Mouse (Mus musculus) liver, embryonic 13.5 days (tissue): ENCODE data around the gene Tor1aip2. TPM values are rescaled to one million over a fixed set of nuclear protein-coding genes. Genes with fewer than 3 reads are reported as not detected.

Experiments
- ATAC-seq: fragments of 200-750 bp; cut with Nextera tagmentation; 2 replicates; pipeline ENCODE4 v1.8.0; 2017; ENCODE audit warnings: low read depth, mild to moderate bottlenecking, moderate number of reproducible peaks, moderate library complexity
- DNase-seq: peaks from one replicate; pipeline ENCODE4 v3.0.0; 2022
- H3K27ac ChIP-seq: fragments of 300-500 bp; sonication (generic); 2 replicates; pipeline ENCODE4 v1.5.1; 2015; ENCODE audit warnings: moderate library complexity, mild to moderate bottlenecking, inconsistent platforms
- H3K27me3 ChIP-seq: fragments of 300-500 bp; sonication (generic); 2 replicates; pipeline ENCODE4 v1.6.1; 2015; ENCODE audit warnings: mild to moderate bottlenecking, inconsistent platforms
- H3K36me3 ChIP-seq: fragments of 300-500 bp; sonication (generic); 2 replicates; pipeline ENCODE4 v1.6.1; 2015; ENCODE audit warnings: mild to moderate bottlenecking, inconsistent platforms
- H3K4me1 ChIP-seq: fragments of 300-500 bp; sonication (generic); replicated peaks from 2 replicates; pipeline ENCODE4 v1.6.1; 2015; ENCODE audit warnings: inconsistent platforms
- H3K4me2 ChIP-seq: fragments of 300-500 bp; sonication (generic); 2 replicates; pipeline ENCODE4 v1.6.1; 2015; ENCODE audit warnings: inconsistent platforms, mild to moderate bottlenecking, moderate library complexity
- H3K4me3 ChIP-seq: fragments of 300-500 bp; sonication (generic); replicated peaks from 2 replicates; pipeline ENCODE4 v1.5.1; 2015; ENCODE audit warnings: mild to moderate bottlenecking, inconsistent platforms
- H3K9ac ChIP-seq: fragments of 300-500 bp; sonication (generic); 2 replicates; pipeline ENCODE4 v1.6.1; 2015; ENCODE audit warnings: mild to moderate bottlenecking, inconsistent platforms
- H3K9me3 ChIP-seq: fragments of 300-500 bp; sonication (generic); replicated peaks from 2 replicates; pipeline ENCODE4 v1.6.1; 2016; ENCODE audit warnings: inconsistent platforms
- WGBS: fragments of 180-500 bp; shearing (Covaris S2); methylation state at CpG from one replicate; pipeline ENCODE4 v1.1.7; 2015; ENCODE audit not compliant: insufficient replicate concordance; 5-methylcytosine and 5-hydroxymethylcytosine counted together
- polyA plus RNA-seq: library from polyadenylated mRNA; unstranded; fragments of >200 nt; fragmentation: Nextera tagmentation; extraction: Ambion mirVana; gene quantifications from 2 replicates; pipeline ENCODE4 v1.2.1, GENCODE M21; 2015

Gene Tor1aip2
- 47.9 and 58.5 TPM in 2 replicates for polyA plus RNA-seq

DNA sequence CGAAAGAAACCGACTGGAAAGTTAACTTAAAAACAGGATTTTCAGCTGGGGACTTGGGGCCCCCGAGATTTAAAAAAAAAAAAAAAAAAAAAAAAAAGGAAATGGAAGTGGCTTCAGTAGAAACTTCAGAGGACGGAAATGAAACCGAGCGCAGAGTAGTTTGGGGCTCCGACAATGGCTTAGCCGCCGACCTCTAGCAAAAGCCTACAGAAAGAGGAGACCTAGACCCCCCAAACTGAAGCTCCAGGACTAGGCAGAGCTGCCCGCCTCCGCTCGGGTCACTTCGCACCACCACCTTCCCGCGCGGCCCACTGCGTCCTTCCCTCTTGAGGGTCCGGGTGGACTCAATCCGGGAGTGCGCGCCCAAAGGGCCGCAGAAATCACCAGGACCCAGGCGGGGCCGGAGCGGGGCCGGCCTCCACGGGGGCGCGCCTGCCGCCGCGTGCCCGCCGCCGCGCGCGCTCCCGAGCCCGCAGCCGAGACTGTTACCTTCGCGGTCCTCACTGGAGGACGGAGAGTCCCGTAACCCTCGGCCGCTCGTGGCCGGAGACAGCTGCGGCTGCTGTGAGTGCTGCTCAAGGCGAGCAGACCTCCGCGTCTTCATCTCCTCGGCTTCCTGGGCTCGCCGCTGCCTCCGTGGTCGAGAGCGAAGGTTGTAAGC lies at the start of gene Tor1aip2:
Gene Tor1aip2 (plus strand): TSS at position 135 of the 661 bp plus-strand sequence.
- Histone ChIP-seq H3K4me1 (peaks cover 40% of the 10 kb centered on the region), H3K27ac (peak within 1 kb of the TSS; percentile 100), H3K9me3 (no peaks in the 10 kb centered on the region), H3K4me2 (peak within 1 kb of the TSS; percentile 78), H3K9ac (peak within 1 kb of the TSS; percentile 98), H3K27me3 (no peaks in the 10 kb centered on the region), H3K4me3 (peak within 1 kb of the TSS; percentile 87), H3K36me3 (peaks cover 36% of the 10 kb centered on the region)
- DNase-seq (peak; percentile 84), ATAC-seq (peak; percentile 78)
- under 1% methylated on average over 59 of the region's 59 CpGs for WGBS

DNA sequence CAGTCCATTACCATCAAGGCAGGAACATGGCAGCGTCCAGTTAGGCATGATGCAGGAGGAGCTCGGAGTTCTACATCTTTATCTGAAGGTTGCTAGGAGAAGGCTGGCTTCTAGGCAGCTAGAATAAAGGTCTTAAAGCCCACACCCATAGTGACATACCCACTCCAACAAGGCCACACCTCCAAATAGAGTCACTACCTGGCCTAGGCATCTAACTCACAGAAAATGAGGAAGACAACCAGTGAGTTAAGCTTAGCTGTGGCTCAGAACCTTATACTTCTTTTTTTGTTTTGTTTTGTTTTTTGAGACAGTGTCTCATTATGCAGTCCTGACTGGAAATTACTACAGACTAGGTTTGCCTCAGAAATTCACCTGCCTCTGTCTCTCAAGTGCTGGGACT lies 47.6 kb upstream of the Tor1aip2 start:
- Histone ChIP-seq H3K9me3 (no peaks in the 10 kb centered on the region), H3K4me3 (no peak overlapping the region), H3K4me1 (peaks cover 6% of the 10 kb centered on the region), H3K9ac (no peak overlapping the region), H3K36me3 (no peaks in the 10 kb centered on the region), H3K4me2 (no peak overlapping the region), H3K27ac (no peak overlapping the region), H3K27me3 (no peaks in the 10 kb centered on the region)
- DNase-seq = no peak
- WGBS = 60% methylated on average over 2 of the region's 2 CpGs
- no peak for ATAC-seq

DNA sequence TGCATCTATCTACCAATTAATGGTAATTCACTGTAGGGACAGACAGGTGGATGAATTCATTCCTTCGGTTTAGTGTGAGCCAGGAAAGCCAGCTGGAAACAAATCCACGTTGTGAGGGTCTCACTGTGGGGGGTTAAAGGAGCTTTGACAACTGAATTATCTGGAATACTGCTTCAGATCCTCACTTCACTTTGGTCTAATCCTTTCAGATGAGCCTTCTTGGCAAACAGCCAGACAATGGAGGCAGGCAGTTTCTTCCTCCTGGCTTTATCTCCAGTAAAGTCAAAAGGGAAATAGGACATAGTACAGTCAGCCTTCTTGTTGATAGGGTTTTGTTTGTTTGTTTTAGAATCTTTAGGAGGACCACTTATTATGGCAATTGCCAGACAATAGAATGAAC lies 45.8 kb upstream of the Tor1aip2 start:
- H3K9me3 ChIP-seq = no peaks in the 10 kb centered on the region
- H3K4me1 ChIP-seq = no peaks in the 10 kb centered on the region
- H3K36me3 ChIP-seq = no peaks in the 10 kb centered on the region
- WGBS = 32% methylated on average over 2 of the region's 2 CpGs
- no peak overlapping the region for H3K27ac ChIP-seq
- DNase-seq = no peak
- no peaks in the 10 kb centered on the region for H3K27me3 ChIP-seq
- no peak overlapping the region for H3K9ac ChIP-seq
- ATAC-seq = no peak
- H3K4me3 ChIP-seq = no peak overlapping the region
- H3K4me2 ChIP-seq = no peak overlapping the region

DNA sequence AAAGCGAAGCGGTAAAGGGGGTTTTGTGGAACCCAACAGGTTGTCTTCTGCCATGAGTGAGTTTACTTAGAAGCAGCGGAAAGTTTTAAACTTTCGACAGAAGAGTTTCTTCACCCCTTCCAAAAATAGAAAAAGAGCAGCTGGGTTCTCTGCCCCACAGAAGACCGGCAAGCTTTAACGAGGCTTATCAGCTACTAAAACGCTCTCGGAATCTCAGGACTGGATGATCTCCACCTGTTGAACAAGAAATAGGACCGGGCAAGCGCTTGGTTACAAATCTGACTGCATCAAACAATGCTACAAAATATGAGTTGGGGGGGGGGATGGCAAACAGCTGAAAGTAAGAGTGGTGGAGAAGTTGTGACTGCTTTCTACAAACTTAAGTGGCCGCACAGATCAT lies 44.8 kb upstream of the Tor1aip2 start:
- H3K4me2 ChIP-seq = no peak overlapping the region
- ATAC-seq (no peak), DNase-seq (no peak)
- no peak overlapping the region for H3K27ac ChIP-seq
- no peak overlapping the region for H3K9ac ChIP-seq
- H3K36me3 ChIP-seq = no peaks in the 10 kb centered on the region
- no peak overlapping the region for H3K4me3 ChIP-seq
- H3K9me3 ChIP-seq = no peaks in the 10 kb centered on the region
- no peaks in the 10 kb centered on the region for H3K4me1 ChIP-seq
- no peaks in the 10 kb centered on the region for H3K27me3 ChIP-seq
- 66% methylated on average over 11 of the region's 11 CpGs for WGBS

DNA sequence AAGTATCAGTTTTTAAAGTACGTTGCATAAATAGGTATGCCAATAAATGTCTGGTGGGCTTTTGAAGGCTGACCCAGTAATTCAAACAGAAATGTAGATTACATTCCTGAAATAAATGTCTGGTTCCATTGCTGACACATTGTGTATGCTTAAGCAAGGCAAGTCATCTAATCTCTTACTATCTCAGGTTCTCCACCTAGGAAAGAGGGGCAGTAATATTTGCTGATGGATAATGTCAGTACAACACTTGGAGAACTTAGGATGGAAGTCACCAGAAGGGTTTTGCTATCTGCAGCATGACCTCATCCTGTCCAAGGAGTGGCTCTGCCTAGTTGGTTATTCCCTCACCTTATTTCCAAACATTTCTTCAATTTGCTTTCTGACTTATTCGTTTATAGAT lies 40.7 kb upstream of the Tor1aip2 start:
- Histone ChIP-seq H3K4me1 (no peaks in the 10 kb centered on the region), H3K4me3 (no peak overlapping the region), H3K36me3 (no peaks in the 10 kb centered on the region), H3K27me3 (no peaks in the 10 kb centered on the region), H3K9ac (no peak overlapping the region), H3K9me3 (no peaks in the 10 kb centered on the region), H3K27ac (no peak overlapping the region), H3K4me2 (no peak overlapping the region)
- DNase-seq (no peak), ATAC-seq (no peak)
- WGBS = 53% methylated on average over 2 of the region's 2 CpGs

DNA sequence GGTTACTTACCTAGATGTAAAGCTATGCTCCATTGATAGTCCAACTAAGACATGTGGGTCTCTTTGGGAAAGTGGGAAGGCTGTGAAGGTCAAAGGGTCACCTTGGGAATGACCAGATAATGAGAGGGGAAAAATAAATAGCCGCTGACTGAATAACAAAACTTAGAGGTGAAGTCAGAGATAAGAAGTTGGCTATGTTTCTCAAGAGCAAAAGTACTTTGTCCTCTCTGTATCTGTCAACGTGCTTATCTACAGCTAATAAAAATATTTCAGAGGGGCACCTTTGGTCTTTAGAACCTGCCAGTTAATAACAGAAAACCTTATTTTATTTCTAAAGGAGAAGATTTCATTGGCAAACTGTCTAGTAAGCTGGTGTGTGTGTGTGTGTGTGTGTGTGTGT lies 39.6 kb upstream of the Tor1aip2 start:
- H3K9ac ChIP-seq = no peak overlapping the region
- no peak overlapping the region for H3K4me3 ChIP-seq
- H3K36me3 ChIP-seq = no peaks in the 10 kb centered on the region
- no peak overlapping the region for H3K4me2 ChIP-seq
- 39% methylated on average over 2 of the region's 2 CpGs for WGBS
- ATAC-seq (no peak), DNase-seq (no peak)
- H3K9me3 ChIP-seq = no peaks in the 10 kb centered on the region
- H3K4me1 ChIP-seq = no peaks in the 10 kb centered on the region
- no peaks in the 10 kb centered on the region for H3K27me3 ChIP-seq
- H3K27ac ChIP-seq = no peak overlapping the region

DNA sequence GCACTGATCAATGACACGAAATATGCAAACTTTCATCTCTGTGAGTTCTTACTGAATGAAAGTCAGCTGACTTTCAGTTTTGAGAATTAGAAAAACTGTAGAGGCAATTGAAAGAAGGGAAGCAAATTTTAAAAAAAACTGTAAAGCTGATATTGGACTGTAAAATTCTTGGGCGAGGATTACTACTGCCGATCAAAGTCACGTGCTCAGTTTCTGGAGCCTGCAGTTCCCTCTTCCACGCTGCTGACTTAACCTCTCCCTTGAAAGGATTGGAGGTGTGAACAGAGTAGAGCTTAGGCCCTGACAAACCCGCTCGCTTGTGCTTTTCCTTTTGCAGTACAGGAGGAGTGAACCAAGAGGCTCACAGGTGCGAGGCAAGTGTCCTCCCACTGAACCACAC lies 32.8 kb upstream of the Tor1aip2 start:
- 84% methylated on average over 8 of the region's 8 CpGs for WGBS
- no peak overlapping the region for H3K9ac ChIP-seq
- peaks cover 29% of the 10 kb centered on the region for H3K36me3 ChIP-seq
- no peak overlapping the region for H3K27ac ChIP-seq
- H3K4me1 ChIP-seq = no peaks in the 10 kb centered on the region
- no peak overlapping the region for H3K4me3 ChIP-seq
- DNase-seq (no peak), ATAC-seq (no peak)
- no peaks in the 10 kb centered on the region for H3K27me3 ChIP-seq
- no peak overlapping the region for H3K4me2 ChIP-seq
- H3K9me3 ChIP-seq = no peaks in the 10 kb centered on the region

DNA sequence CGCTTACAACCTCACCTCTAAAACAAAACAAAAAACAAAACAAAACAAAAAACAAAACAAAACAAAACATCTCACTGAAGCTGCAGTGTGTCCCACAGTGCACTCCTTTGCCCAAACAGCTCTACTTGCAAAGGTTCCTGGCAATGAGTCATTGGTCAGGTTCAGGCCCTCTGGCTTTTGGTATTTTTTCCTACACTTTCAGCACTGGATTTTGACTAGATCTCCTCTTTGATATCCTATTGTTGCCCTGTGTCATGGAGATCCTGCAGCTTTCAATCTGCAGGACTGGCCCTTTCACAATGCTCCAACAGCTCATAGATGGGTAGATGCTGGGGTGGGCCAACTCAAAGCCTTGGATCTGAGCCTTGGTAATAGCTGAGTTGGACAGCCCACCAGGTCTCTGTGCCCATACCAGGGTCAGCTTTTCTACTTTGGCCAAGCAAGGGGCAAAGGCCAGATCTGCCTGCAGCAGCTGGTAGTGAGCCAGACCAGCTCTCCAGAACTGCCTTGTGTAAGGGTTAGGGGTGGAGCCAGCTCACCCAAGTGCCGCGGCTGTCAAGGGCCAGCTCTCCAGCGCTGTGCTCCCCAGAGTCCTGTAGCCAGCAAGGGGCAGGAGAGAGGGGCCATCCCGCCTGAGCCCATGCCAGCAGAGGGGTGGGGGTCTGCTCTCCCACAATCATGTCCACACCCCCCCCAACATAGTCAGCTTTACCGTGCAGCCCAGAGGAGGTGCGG lies 31.8 kb upstream of the Tor1aip2 start:
- 0 out of 2 replicates have a peak, but pooled peaks have one; percentile 39 for ATAC-seq
- no peak for DNase-seq
- no peaks in the 10 kb centered on the region for H3K9me3 ChIP-seq
- H3K27ac ChIP-seq = no peak overlapping the region
- H3K9ac ChIP-seq = no peak overlapping the region
- WGBS = 81% methylated on average over 7 of the region's 7 CpGs
- H3K4me3 ChIP-seq = no peak overlapping the region
- no peaks in the 10 kb centered on the region for H3K4me1 ChIP-seq
- H3K36me3 ChIP-seq = peaks cover 35% of the 10 kb centered on the region
- no peak overlapping the region for H3K4me2 ChIP-seq
- no peaks in the 10 kb centered on the region for H3K27me3 ChIP-seq

DNA sequence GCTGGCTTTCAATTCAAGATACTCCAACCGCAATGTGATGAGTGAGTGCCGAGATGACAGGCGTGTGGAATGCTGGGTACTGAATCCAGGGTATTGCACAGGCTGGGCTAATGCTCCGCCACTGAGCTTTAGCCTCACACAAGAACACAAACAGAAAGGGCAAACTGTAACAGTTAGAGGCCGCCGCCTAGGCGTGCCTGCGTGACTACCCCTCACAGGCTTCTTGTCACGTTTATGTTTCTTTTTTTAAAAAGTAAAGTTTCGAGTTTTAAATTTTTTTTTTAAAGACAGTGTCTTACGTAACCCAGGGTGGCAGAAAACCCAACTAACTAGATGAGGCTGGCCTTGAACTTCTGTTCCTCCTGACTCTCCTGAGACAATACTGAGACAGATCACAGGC lies 29.3 kb upstream of the Tor1aip2 start:
- 83% methylated on average over 11 of the region's 11 CpGs for WGBS
- Histone ChIP-seq H3K27ac (no peak overlapping the region), H3K36me3 (peaks cover 50% of the 10 kb centered on the region), H3K4me2 (no peak overlapping the region), H3K9ac (no peak overlapping the region), H3K4me3 (no peak overlapping the region), H3K4me1 (no peaks in the 10 kb centered on the region), H3K9me3 (no peaks in the 10 kb centered on the region), H3K27me3 (no peaks in the 10 kb centered on the region)
- DNase-seq (no peak), ATAC-seq (no peak)

DNA sequence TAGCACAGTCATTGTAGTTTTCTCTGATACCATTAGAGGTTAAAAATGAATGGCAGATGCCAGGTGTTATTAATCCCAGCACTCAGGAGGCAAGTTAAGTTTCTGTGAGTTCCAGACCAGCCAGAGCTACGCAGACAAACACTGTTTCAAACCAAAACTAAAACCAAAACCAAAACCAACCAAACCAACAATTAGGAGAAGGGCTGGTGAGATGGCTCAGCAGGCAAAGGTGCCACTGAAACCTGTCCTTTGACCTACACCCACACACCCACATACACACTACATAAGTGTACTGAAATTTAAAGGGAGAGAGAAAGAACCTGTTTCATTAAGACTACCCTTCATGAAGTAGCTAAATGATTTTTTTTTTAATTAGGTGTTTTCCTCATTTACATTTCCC lies 26.2 kb upstream of the Tor1aip2 start:
- H3K36me3 ChIP-seq = peaks cover 60% of the 10 kb centered on the region

DNA sequence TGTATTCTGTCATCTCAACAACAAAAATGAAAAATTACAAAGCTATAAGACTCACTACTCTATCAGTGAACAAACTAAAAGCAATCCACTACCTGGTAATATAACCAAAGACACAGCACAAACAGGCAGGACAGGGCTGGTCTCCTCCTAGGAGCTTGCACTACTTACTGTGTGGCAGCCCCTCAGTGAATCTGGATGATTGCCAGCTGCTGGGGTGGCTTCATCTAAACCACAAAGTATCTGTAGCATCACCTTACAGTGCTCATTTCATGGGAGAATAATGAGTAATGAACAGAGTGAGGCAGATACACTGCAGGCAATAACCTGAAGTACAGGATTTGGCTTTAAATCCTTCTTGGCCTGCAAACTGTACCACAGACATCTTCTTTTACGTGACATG lies 15.4 kb upstream of the Tor1aip2 start:
- H3K4me2 ChIP-seq = no peak overlapping the region
- WGBS = 87% methylated on average over 1 of the region's 1 CpGs
- no peak overlapping the region for H3K4me3 ChIP-seq
- no peaks in the 10 kb centered on the region for H3K4me1 ChIP-seq
- H3K9me3 ChIP-seq = no peaks in the 10 kb centered on the region
- H3K9ac ChIP-seq = no peak overlapping the region
- no peak overlapping the region for H3K27ac ChIP-seq
- no peak for DNase-seq
- peaks cover 52% of the 10 kb centered on the region for H3K36me3 ChIP-seq
- H3K27me3 ChIP-seq = no peaks in the 10 kb centered on the region
- ATAC-seq = no peak

More for the DNA sequence above, 26.2 kb upstream of the Tor1aip2 start:
- H3K4me1 ChIP-seq = no peaks in the 10 kb centered on the region
- ATAC-seq (no peak), DNase-seq (no peak)
- H3K9me3 ChIP-seq = no peaks in the 10 kb centered on the region
- H3K9ac ChIP-seq = no peak overlapping the region
- no peaks in the 10 kb centered on the region for H3K27me3 ChIP-seq
- no peak overlapping the region for H3K27ac ChIP-seq
- no peak overlapping the region for H3K4me2 ChIP-seq
- 82% methylated on average over 1 of the region's 1 CpGs for WGBS
- H3K4me3 ChIP-seq = no peak overlapping the region

DNA sequence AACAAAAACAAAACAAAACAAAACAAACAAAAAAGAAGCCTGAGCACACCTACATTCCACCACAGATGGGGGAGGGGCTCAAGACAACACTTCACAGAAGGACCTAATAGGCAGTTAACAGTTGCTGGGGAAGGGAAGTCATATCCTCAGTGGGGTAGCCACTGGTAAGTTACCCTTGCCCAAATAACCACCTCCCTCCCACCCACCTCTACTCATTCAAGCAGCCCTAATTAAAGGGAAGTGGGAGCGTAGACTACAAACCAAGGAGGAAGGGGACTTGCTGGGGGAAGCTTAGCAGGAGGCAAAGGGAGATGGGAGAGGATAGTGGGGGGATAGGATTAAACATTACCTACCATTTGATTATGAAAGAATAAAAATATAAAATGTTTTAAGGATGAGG lies 14.8 kb upstream of the Tor1aip2 start:
- H3K27ac ChIP-seq = no peak overlapping the region
- no peak overlapping the region for H3K4me2 ChIP-seq
- H3K9me3 ChIP-seq = no peaks in the 10 kb centered on the region
- 94% methylated on average over 1 of the region's 1 CpGs for WGBS
- H3K36me3 ChIP-seq = peaks cover 50% of the 10 kb centered on the region
- H3K4me1 ChIP-seq = no peaks in the 10 kb centered on the region
- ATAC-seq (no peak), DNase-seq (no peak)
- no peak overlapping the region for H3K9ac ChIP-seq
- H3K27me3 ChIP-seq = no peaks in the 10 kb centered on the region
- no peak overlapping the region for H3K4me3 ChIP-seq
